Mouse (Mus musculus): Measurements from ENCODE around the gene Actr1b.
A peak's percentile ranks its signal among the peaks of the same experiment; 100 is the strongest.
"Not testable (repeated sequence)": the region's sequence is repeated elsewhere in the genome, so short reads cannot be mapped to it uniquely, and the experiment has no call there.

Actr1b gene

GRCm38 (mm10) chr1:36707166-36707565 lies 7.1 kb downstream of the Actr1b start:
- DNase-seq (ENCODE audit: low spot score): no peak

GRCm38 (mm10) chr1:36697030-36697429 lies 17.2 kb downstream of the Actr1b start:
- DNase-seq (ENCODE audit: low spot score): no peak

- DNase-seq (ENCODE audit: low spot score): no peak
Measured at GRCm38 (mm10) chr1:36696411-36696810, 17.8 kb downstream of the Actr1b start.

DNA sequence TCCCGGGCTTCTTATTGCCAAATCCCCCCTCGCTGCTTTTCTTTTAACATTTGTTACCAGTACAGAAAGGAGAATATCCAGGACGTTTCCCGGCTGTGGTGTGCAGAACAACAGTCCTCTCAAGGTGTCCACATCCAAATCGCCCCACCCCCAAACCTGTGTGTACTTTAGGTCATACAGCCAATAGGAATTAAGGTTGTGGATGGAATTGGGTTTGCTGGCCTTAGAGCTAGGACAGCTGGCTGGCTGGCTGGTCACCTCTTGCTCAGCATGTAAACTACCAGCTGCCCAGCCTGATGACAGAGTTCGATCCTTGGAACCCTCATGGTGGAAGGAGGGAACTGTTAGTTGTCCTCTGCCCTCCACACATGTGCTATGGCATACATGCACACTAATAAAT lies 19.4 kb downstream of the Actr1b start:
- DNase-seq (ENCODE audit: low spot score): no peak

GRCm38 (mm10) chr1:36691271-36692155 lies 22.7 kb downstream of the Actr1b start, which contains the start of gene Cox5b:
TSS of gene Cox5b (plus strand) at chr1:36691449.
- peak; percentile 96 for DNase-seq (ENCODE audit: low spot score)

DNA sequence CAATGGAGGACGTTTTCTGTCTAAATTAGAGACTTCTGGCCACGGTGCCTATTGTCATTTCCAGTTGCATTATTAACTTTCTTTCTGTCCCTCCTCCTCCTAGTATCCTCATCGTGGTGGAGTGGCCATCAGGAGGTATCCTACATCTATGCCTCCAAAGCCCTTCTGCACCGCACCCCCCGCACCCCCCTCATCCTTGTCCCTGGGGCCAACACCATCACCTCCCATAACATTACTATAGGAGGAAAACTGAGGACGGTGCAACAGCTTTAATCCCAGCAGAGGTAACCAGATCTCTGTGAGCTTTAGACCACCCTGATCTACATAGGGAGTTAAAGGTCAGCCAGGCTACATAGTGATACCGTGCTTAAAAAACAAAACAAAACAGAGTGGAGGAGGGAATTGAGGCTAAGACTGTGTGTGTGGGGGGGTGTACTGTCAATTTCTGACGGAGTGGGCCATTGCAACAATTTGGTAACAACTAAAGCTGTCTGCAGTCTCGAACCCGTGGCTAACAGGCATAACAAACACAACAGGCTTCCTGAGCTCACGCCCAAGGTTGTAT lies 23.5 kb downstream of the Actr1b start:
- no peak for DNase-seq (ENCODE audit: low spot score)

DNA sequence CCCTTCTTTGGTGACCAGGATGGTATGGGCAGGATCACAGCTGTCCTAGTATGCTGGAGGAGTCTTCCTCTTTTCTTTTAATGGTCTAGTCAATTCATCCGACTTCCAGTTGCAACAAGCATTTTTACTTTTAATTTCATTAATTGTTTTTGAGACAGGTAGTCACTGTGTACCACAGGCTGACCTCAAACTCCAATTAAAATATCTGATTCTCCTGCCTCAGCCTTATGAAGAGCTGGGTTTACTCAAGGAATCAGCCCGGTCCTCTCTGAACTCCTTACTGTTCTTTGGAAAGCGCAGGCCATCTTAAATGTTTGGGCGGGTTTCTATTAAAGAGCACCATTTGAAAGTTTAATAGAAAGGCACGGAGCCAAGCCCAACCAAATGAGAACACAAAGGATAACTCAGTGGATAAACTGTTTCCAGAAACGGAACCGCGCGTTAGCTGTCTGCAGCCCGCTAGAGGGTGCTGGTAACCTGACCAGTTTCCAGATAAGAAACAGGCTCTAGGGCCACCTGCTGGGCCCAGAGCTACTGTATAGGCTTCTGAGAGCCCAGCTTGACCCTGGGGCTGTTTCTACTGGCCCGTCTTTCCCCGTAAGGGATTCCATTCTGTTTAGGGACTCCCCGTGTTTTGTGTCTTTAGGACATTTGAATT lies 30.3 kb downstream of the Actr1b start:
- DNase-seq (ENCODE audit: low spot score): peak; percentile 70

- no peak for DNase-seq (ENCODE audit: low spot score)
Measured at GRCm38 (mm10) chr1:36682620-36683355, 31.4 kb downstream of the Actr1b start, which contains the start of gene Fam178b. TSS of gene Fam178b (minus strand) at chr1:36683183.

DNA sequence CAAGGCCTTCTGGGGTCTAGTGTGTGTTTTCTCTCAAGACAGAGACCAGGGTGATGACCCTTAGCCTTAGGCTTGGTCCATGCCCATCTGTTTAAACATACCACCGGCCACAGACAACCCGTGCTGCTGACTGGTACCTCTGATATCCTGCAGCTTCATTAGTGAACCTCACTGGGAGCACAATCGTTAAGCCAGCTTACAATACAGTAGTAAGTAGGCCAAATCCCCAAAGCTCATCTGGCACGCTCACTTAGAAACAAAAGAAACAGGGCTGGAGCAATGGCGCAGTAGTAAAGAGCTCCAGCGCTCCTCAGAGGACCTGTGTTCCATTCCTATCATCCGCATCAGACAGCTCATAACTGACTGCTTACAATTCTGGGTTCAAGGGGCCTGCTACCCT lies 33.3 kb downstream of the Actr1b start:
- no peak for DNase-seq (ENCODE audit: low spot score)

GRCm38 (mm10) chr1:36674936-36675335 lies 39.3 kb downstream of the Actr1b start:
- no peak for DNase-seq (ENCODE audit: low spot score)

- DNase-seq (ENCODE audit: low spot score): no peak
Measured at GRCm38 (mm10) chr1:36672648-36673350, 41.4 kb downstream of the Actr1b start.

DNA sequence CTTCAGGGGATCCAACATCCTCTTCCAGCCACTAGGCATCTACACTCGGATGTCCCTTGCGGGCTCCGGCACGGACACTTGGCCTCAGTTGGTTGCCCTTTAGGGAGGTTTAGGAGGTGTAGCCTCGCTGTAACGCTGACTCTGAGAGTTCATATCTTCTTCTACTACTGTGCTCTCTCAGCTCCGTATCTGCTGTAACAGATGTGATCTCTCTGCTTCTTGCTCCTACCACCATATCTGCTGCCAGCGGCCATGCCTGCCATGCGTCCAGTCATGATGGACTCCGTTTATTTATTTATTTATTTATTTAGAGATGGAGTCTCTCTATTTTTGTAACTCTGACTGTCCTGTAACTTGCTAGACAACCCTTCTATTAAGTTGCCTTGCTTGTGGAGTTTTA lies 43.0 kb downstream of the Actr1b start:
- no peak for DNase-seq (ENCODE audit: low spot score)

DNA sequence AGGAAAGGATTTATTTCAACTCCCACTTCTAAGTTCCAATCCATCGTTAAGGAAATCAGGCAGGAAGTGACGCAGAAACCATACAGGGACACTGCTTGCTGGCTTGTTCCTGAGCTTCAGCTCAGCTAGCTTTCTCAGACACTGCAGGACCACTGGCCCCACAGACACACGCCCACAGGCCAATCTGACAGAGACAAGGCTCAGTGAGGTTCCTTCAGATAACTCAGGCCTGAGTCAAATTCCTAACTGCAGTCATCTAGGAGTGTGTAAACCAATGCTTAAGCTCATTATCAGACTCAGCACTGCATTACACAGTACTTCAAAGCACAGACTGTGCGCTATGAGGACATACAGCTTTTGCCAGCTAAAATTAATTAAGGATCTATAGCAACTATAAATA lies 44.0 kb downstream of the Actr1b start:
- DNase-seq (ENCODE audit: low spot score): no peak

DNA sequence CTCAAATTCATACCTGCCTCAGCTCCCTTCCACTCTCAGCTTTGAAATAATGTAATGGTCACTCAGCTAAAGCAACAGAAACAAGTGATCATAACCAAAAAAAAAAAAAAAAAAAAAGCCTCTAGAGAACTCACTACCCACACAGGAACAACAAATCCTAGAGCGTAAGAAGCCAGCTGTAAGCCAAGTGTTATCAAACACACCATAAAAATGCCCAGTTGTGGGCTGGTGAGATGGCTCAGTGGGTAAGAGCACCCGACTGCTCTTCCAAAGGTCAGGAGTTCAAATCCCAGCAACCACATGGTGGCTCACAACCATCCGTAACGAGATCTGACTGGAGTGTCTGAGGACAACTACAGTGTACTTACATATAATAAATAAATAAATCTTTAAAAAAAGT lies 46.2 kb downstream of the Actr1b start:
- not testable (repeated sequence) for DNase-seq (ENCODE audit: low spot score)

GRCm38 (mm10) chr1:36665934-36666333 lies 48.3 kb downstream of the Actr1b start:
- no peak for DNase-seq (ENCODE audit: low spot score)

- no peak for DNase-seq (ENCODE audit: low spot score)
Measured at GRCm38 (mm10) chr1:36665165-36665723, 49.0 kb downstream of the Actr1b start.

- peak; percentile 33 for DNase-seq (ENCODE audit: low spot score)
Measured at GRCm38 (mm10) chr1:36664457-36664856, 49.8 kb downstream of the Actr1b start.

- DNase-seq (ENCODE audit: low spot score): no peak
Measured at GRCm38 (mm10) chr1:36658621-36659399, 55.4 kb downstream of the Actr1b start.

- DNase-seq (ENCODE audit: low spot score): no peak
Measured at GRCm38 (mm10) chr1:36657658-36658415, 56.4 kb downstream of the Actr1b start.

GRCm38 (mm10) chr1:36656233-36656632 lies 58.0 kb downstream of the Actr1b start:
- no peak for DNase-seq (ENCODE audit: low spot score)
